Mouse (Mus musculus): ENCODE measurements at regions not wholly inside any gene's neighbourhood (a gene's known extent, or its start where the extent isn't known, plus 50 kb on each side); places are given as distances from the start of the nearest gene placed in this dataset.
"Not testable (repeated sequence)": the region's sequence is repeated elsewhere in the genome, so short reads cannot be mapped to it uniquely, and the experiment has no call there.

DNA sequence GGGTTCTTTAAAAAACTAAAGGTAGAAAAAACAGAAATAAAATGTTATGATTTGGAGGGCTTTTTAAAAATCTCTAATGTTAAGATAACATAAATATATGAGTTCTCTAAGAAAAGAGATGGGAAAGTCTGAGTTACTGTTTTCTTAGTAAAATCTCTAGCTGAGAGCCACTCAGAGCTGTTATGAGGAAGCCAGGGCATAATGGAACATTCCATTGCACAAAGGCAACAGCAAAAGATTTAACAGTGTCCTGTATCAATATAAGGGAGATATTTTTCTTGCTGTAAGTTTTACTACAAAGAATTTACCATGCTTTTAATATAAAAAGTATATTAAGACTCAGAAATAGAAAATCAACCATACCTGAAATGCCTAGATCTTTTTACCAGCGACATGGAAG is 82.9 kb upstream of the Rfc3 start:
- no peak for DNase-seq (ENCODE audit: extremely low read depth, insufficient read length, low spot score)

DNA sequence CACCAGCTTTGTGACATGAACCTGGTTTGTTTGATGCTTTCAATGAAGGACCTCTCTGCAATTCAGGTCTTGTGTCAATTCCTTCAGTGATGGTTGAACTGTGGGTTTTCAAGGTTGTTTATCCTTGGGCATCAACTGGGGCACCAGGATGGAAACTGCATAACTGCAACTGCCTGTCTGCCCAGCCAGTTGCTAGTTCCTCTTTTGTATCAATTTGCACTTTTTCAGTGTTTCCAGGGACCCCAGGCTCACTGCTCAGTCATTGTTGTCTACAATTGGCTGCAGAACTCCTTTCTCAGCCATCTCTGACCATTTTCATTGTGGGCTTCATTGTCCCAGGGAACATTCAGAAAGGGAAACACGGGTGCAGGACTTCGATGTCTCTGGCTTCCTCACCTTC is 74.6 kb upstream of the Rfc3 start:
- no peak for DNase-seq (ENCODE audit: extremely low read depth, insufficient read length, low spot score)

DNA sequence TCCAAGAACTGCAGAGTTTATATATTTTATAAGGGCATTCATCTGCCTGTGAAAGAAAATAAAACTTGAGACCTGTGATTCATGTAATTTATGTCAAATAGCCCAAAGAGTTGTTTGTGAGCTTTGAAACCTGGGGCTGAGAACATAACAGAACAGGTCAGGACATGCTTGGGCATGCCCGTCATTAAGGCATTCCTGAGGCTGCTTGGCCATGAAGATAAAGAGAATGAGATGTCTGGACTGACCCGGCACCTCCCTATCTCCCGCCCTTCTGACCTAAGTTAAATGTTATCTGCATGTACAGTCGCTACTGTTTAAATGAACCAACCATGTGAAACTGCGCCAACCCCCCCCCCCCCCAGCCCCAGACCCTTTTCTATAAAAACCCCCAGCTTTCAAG is 73.4 kb upstream of the Rfc3 start:
- not testable (repeated sequence) for DNase-seq (ENCODE audit: extremely low read depth, insufficient read length, low spot score)

DNA sequence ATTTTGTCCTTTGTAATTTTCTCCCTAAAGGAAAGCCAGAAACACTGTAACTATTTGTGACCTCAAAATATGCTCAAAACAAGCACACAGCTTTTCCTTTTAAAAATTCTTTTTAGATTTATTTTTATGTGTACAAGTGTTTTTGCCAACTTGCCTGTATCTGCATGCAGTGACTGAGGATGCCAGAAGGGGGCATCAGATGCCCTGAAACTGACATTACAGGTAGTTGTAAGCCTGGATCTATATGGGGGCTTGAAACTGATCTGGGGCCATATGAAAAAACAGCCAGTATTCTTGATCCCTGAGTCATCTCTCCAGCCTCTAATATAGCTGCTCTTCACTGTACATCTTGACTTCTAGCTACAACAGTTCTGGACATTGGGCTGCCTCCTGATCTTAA is 71.4 kb upstream of the Rfc3 start:
- DNase-seq (ENCODE audit: extremely low read depth, insufficient read length, low spot score): no peak

DNA sequence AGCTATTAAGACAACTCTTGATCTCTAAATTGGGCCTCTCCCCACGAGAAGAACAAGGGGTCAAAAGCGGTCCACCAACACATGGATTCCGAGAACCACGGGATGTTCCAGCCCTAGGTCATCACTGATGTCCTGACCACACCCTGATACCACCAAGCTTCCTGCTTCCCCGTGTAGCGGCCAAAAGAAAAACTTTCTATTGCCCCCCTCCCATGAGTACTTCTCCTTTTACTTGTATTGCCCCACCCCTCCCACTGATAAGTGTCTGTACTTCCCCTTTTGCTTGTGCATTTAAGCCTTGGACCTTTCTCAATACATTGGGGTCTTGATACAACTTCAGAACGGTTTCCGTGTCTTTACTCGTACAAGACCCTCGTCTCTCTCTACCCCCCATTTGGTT is 68.7 kb upstream of the Rfc3 start:
- not testable (repeated sequence) for DNase-seq (ENCODE audit: extremely low read depth, insufficient read length, low spot score)

DNA sequence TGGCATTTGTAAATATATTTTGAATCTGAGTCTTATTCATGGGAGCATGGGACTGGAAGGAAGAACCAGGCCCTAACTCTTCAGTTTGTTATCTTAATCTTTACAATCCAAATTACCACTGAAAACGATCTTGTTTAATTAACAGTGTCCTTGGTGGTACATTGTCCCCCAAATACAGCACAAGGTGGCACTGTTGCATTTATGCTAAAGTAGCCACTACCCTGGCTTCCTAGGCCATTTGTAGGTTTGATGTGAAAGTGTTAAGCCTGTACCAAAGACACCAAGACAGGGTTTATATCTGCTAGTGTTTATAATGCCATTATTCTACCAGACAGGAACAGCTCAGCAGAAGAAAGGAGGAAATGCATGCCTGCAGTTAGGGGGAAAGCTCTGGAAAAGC is 66.9 kb upstream of the Rfc3 start:
- DNase-seq (ENCODE audit: extremely low read depth, insufficient read length, low spot score): no peak

DNA sequence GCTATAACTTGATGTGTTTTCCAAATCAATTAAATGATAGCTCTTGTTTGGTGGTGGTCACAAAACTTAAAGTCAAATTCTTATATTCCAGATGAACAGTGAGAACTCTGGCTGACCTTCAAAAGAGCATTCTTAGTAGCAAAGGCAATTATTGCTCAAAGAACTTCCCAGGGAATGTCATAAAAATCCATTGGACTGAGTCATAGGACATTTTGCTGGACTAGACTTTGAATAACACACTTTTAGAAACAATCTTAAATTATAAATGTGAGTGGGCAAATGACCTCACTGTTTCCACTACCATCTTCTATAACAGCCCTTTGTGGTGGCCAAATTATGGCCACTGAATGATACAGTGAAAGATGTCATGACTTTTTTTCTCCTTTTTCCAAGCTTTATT is 54.2 kb upstream of the Rfc3 start:
- peak; percentile 38 for DNase-seq (ENCODE audit: extremely low read depth, insufficient read length, low spot score)

DNA sequence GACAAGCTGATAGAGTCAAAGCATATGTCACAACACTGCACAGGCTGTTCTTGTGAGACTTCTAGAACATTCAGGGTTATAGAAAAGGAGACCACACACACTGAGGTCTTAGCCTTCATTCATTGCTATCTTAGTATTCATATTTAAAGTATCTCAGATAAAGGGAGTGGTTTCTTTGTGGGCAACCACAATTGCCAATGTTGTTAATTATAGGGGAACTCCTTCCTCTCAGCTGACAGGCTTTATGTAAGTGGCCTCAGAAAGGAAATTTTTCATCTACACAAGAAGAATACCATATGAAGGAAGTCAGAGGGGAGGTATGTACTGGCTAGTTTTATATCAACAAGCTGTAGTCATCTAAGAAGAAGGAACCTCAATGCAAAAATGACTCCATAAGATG is 53.0 kb upstream of the Rfc3 start:
- no peak for DNase-seq (ENCODE audit: extremely low read depth, insufficient read length, low spot score)

Measured in 3134 (cell line).